Mouse (Mus musculus) MEL (cell line): ENCODE data around the gene Lrfn3. TPM values are rescaled to one million over a fixed set of nuclear protein-coding genes. Genes with fewer than 3 reads are reported as not detected.

Experiments used
- DNase-seq: peaks from one replicate; pipeline ENCODE4 v3.0.0; 2011; ENCODE audit warnings: low read depth, low spot score
- H3K27ac ChIP-seq: 2 replicates; pipeline ENCODE4 v1.5.1; 2012; ENCODE audit warnings: low read depth, mild to moderate bottlenecking, control low read depth, low read length, moderate library complexity; ENCODE audit not compliant: control insufficient read depth
- H3K27me3 ChIP-seq, 2 experiments: fragments of 150-350 bp in 1 of 2; sonication (generic) in 1 of 2; 2 replicates each; pipeline ENCODE4 v1.6.1; 2012; ENCODE audit warnings: low read length in 2 of 2, mild to moderate bottlenecking in 2 of 2, improper control_type of control experiment in 1 of 2, moderate library complexity in 1 of 2; ENCODE audit not compliant: insufficient read depth in 2 of 2, control insufficient read depth in 1 of 2
- H3K36me3 ChIP-seq, 2 experiments: 2 replicates each; pipeline ENCODE4 v1.6.1; 2012 to 2014; ENCODE audit warnings: low read length in 2 of 2, improper control_type of control experiment in 1 of 2, inconsistent platforms in 1 of 2, mild to moderate bottlenecking in 1 of 2; ENCODE audit not compliant: insufficient read depth in 2 of 2, control insufficient read depth in 1 of 2
- H3K4me1 ChIP-seq, 2 experiments: fragments of 150-350 bp in 1 of 2; sonication (generic) in 1 of 2; 2 replicates each; pipeline ENCODE4 v1.6.1; 2012; ENCODE audit warnings: low read length in 2 of 2, improper control_type of control experiment in 1 of 2, mild to moderate bottlenecking in 1 of 2; ENCODE audit not compliant: insufficient read depth in 2 of 2, control insufficient read depth in 1 of 2
- H3K4me3 ChIP-seq, 2 experiments: fragments of 150-350 bp in 1 of 2; sonication (generic) in 1 of 2; 2 replicates each; pipeline ENCODE4 v1.5.1; 2012; ENCODE audit warnings: low read depth in 2 of 2, low read length in 2 of 2, mild to moderate bottlenecking in 2 of 2, moderate library complexity in 2 of 2, control low read depth in 1 of 2, improper control_type of control experiment in 1 of 2; ENCODE audit not compliant: control insufficient read depth in 1 of 2, insufficient read depth in 1 of 2
- H3K79me2 ChIP-seq: 2 replicates; pipeline ENCODE4 v1.6.1; 2012; ENCODE audit warnings: mild to moderate bottlenecking, low read length, moderate library complexity; ENCODE audit not compliant: control insufficient read depth, poor library complexity, insufficient read depth
- H3K9ac ChIP-seq: 2 replicates; pipeline ENCODE4 v1.6.1; 2012; ENCODE audit warnings: low read depth, mild to moderate bottlenecking, control low read depth, low read length, moderate library complexity; ENCODE audit not compliant: control insufficient read depth, poor library complexity, severe bottlenecking
- H3K9me3 ChIP-seq: fragments of 150-350 bp; sonication (generic); replicated peaks from 2 replicates; pipeline ENCODE4 v1.6.1; 2012; ENCODE audit warnings: mild to moderate bottlenecking, low read length, improper control_type of control experiment, moderate library complexity; ENCODE audit not compliant: insufficient read depth
- CTCF ChIP-seq, 3 experiments: IDR thresholded peaks in 2 of 3; conservative IDR thresholded peaks in 1 of 3; 2 replicates each; pipeline ENCODE4 v1.5.1; 2011 to 2012; ENCODE audit warnings: low read length in 3 of 3, low read depth in 2 of 3, mild to moderate bottlenecking in 2 of 3, improper control_type of control experiment in 1 of 3, inconsistent platforms in 1 of 3, mixed read lengths in 1 of 3, moderate library complexity in 1 of 3; ENCODE audit not compliant: control insufficient read depth in 1 of 3, insufficient read depth in 1 of 3, poor library complexity in 1 of 3, severe bottlenecking in 1 of 3
- RAD21 ChIP-seq: IDR thresholded peaks from 2 replicates; pipeline ENCODE4 v1.6.1; 2011; ENCODE audit warnings: mild to moderate bottlenecking, low read depth, low read length, improper control_type of control experiment
- SMC3 ChIP-seq: IDR thresholded peaks from 2 replicates; pipeline ENCODE4 v1.6.1; 2011; ENCODE audit warnings: low read depth, low read length, improper control_type of control experiment
- TBP ChIP-seq: IDR thresholded peaks from 2 replicates; pipeline ENCODE4 v1.8.0; 2011; ENCODE audit warnings: low read depth, low read length, improper control_type of control experiment
- TCF12 ChIP-seq: IDR thresholded peaks from 2 replicates; pipeline ENCODE4 v1.6.1; 2014; ENCODE audit warnings: low read depth, mild to moderate bottlenecking, inconsistent platforms, low read length, improper control_type of control experiment, moderate library complexity
- polyA plus RNA-seq, 2 experiments: library from polyadenylated mRNA; stranded (reverse) in 1 of 2; unstranded in 1 of 2; fragments of >175 nt in 1 of 2; fragments of >200 nt in 1 of 2; gene quantifications; 2 replicates each; pipeline versions ENCODE4 v1.2.1 to v1.2.4; 2012; ENCODE audit warnings: low replicate concordance in 2 of 2, low read depth in 1 of 2; ENCODE audit not compliant: insufficient read length in 2 of 2, insufficient read depth in 1 of 2, missing spikeins in 1 of 2
- total RNA-seq: library from RNA; depleted of rRNA; stranded (reverse); fragments of 300-350 nt; gene quantifications from 2 replicates; pipeline ENCODE4 v1.2.3, GENCODE M21; 2012; rRNA removed

Lrfn3 gene
- total and polyA plus RNA-seq, 3 experiments = not detected

DNA sequence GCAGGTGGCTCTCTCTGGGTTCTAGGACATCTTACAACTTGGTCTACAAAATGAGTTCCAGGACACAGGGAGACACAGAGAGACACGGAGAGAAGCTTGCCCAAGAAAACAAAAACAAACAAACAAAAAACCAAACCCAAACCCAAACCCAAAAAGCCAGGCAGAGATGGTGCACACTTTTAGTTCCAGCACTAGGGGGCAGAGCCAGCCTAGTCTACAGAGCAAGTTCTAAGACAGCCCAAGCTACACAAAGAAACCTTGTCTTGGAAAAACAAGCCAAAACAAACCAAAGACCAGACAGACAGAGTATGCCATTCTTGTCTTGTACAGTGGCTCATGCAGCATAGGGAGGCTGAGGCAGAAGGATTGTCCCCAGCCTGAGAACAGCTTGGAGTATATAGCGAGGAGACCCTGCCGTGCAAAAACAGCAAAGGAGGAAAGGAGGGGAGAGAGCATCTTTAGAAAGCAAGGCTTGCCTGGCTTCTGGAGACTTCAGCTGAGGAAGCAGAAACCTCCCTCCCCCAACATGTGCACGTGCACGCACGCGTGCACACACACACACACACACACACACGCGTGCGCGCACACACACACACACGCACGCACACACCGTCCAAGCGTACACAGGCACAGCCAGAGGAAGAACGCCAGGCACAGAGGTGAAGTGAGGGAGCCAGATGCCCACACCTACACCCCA is 56.3 kb downstream of the Lrfn3 start:
- H3K27me3 ChIP-seq = no peaks in the 10 kb centered on the region
- no peaks in the 10 kb centered on the region; the same call in 1 of the 2 replicates for H3K79me2 ChIP-seq
- no peak for TF ChIP-seq TBP
- peak; percentile 43 for TF ChIP-seq RAD21
- TF ChIP-seq CTCF (IDR thresholded peaks at IDR 0.05 in 2 of 3, conservative IDR thresholded peaks at IDR 0.05 in 1 of 3; ENCODE audit: control insufficient read depth in 1 of 3, insufficient read depth in 1 of 3, low read depth in 2 of 3, low read length in 3 of 3, poor library complexity in 1 of 3, severe bottlenecking in 1 of 3) = peak; percentile 34 to 61 (median 50)
- TF ChIP-seq SMC3 = peak; percentile 41; the same call in 1 of the 2 replicates
- TF ChIP-seq TCF12 = no peak
- H3K36me3 ChIP-seq = no peaks in the 10 kb centered on the region
- DNase-seq = peak; percentile 46
- H3K9me3 ChIP-seq = no peaks in the 10 kb centered on the region
- H3K9ac ChIP-seq = no peak overlapping the region
- no peak overlapping the region for H3K27ac ChIP-seq
- H3K4me1 ChIP-seq = peaks cover 0 to 13% of the 10 kb centered on the region in 2 experiments; a peak in 3 of 4 replicates
- H3K4me3 ChIP-seq = no peak overlapping the region

Other genes with a start within 250 kb of the Lrfn3 start
Only the 30 nearest of the 31 such genes appear.
- 30.6 and 35.5 TPM in 2 replicates for gene Zfp146, start 193.0 kb downstream of the Lrfn3 start, total RNA-seq
- 10 to 100 TPM in 1 of 2 experiments, not detected in 1; 38.9 TPM for gene Zfp146, start 193.0 kb downstream of the Lrfn3 start, polyA plus RNA-seq
- 8.9 and 9.9 TPM in 2 replicates for gene Cox7a1, start 178.6 kb downstream of the Lrfn3 start, total RNA-seq
- 10 to 100 TPM in 1 of 2 experiments, not detected in 1; 11.1 TPM for gene Cox7a1, start 178.6 kb downstream of the Lrfn3 start, polyA plus RNA-seq
- 31.7 and 38.3 TPM in 2 replicates for gene Capns1, start 164.0 kb downstream of the Lrfn3 start, total RNA-seq
- 100 to 1,000 TPM in 1 of 2 experiments, not detected in 1; 354 TPM for gene Capns1, start 164.0 kb downstream of the Lrfn3 start, polyA plus RNA-seq
- gene Polr2i, start 130.8 kb downstream of the Lrfn3 start, total RNA-seq = 109 and 128 TPM in 2 replicates
- 100 to 1,000 TPM in 1 of 2 experiments, not detected in 1; 118 TPM for gene Polr2i, start 130.8 kb downstream of the Lrfn3 start, polyA plus RNA-seq
- 54.8 and 55.0 TPM in 2 replicates for gene Tbcb, start 130.5 kb downstream of the Lrfn3 start, total RNA-seq
- 10 to 100 TPM in 1 of 2 experiments, not detected in 1; 72.6 TPM for gene Tbcb, start 130.5 kb downstream of the Lrfn3 start, polyA plus RNA-seq
- gene Ovol3, start 127.0 kb downstream of the Lrfn3 start, total RNA-seq = not detected in 2 replicates
- under 1 TPM in 1 of 2 experiments, not detected in 1; 0.17 TPM for gene Ovol3, start 127.0 kb downstream of the Lrfn3 start, polyA plus RNA-seq
- gene Thap8, start 82.7 kb downstream of the Lrfn3 start, total RNA-seq = 0.42 and 0.73 TPM in 2 replicates
- gene Thap8, start 82.7 kb downstream of the Lrfn3 start, polyA plus RNA-seq = under 1 TPM in 1 of 2 experiments, not detected in 1; 0.46 TPM
- 4.9 and 6.5 TPM in 2 replicates for gene Wdr62, start 82.4 kb downstream of the Lrfn3 start, total RNA-seq
- 10 to 100 TPM; 30.5 to 44.8 TPM for gene Wdr62, start 82.4 kb downstream of the Lrfn3 start, polyA plus RNA-seq
- not detected in 2 replicates for gene Clip3, start 71.0 kb downstream of the Lrfn3 start, total RNA-seq
- under 1 TPM in 1 of 2 experiments, not detected in 1; 0.19 TPM for gene Clip3, start 71.0 kb downstream of the Lrfn3 start, polyA plus RNA-seq
- gene Alkbh6, start 54.1 kb downstream of the Lrfn3 start, total RNA-seq = 15.0 and 16.2 TPM in 2 replicates
- gene Alkbh6, start 54.1 kb downstream of the Lrfn3 start, polyA plus RNA-seq = 10 to 100 TPM in 1 of 2 experiments, not detected in 1; 24.6 TPM
- 0.31 and 0.42 TPM in 2 replicates for gene Syne4, start 48.0 kb downstream of the Lrfn3 start, total RNA-seq
- gene Syne4, start 48.0 kb downstream of the Lrfn3 start, polyA plus RNA-seq = under 1 TPM in 1 of 2 experiments, not detected in 1; 0.82 TPM
- 0.92 and 0.96 TPM in 2 replicates for gene E130208F15Rik, start 41.0 kb downstream of the Lrfn3 start, total RNA-seq
- 1 to 10 TPM in 1 of 2 experiments, not detected in 1; 3.2 TPM for gene E130208F15Rik, start 41.0 kb downstream of the Lrfn3 start, polyA plus RNA-seq
- gene Sdhaf1, start 38.9 kb downstream of the Lrfn3 start, total RNA-seq = 4.3 and 4.5 TPM in 2 replicates
- 1 to 10 TPM in 1 of 2 experiments, not detected in 1; 8.1 TPM for gene Sdhaf1, start 38.9 kb downstream of the Lrfn3 start, polyA plus RNA-seq
- 2.8 and 3.9 TPM in 2 replicates for gene Tyrobp, start 51.0 kb upstream of the Lrfn3 start, total RNA-seq
- gene Tyrobp, start 51.0 kb upstream of the Lrfn3 start, polyA plus RNA-seq = 10 to 100 TPM in 1 of 2 experiments, not detected in 1; 13.6 TPM
- gene Hcst, start 57.1 kb upstream of the Lrfn3 start, total RNA-seq = 7.1 and 15.5 TPM in 2 replicates
- 10 to 100 TPM in 1 of 2 experiments, not detected in 1; 28.1 TPM for gene Hcst, start 57.1 kb upstream of the Lrfn3 start, polyA plus RNA-seq
- 6.2 and 7.0 TPM in 2 replicates for gene Nfkbid, start 59.0 kb upstream of the Lrfn3 start, total RNA-seq
- gene Nfkbid, start 59.0 kb upstream of the Lrfn3 start, polyA plus RNA-seq = 10 to 100 TPM in 1 of 2 experiments, not detected in 1; 16.7 TPM
- gene Aplp1, start 82.8 kb upstream of the Lrfn3 start, total RNA-seq = 1.5 and 1.9 TPM in 2 replicates
- gene Aplp1, start 82.8 kb upstream of the Lrfn3 start, polyA plus RNA-seq = 1 to 10 TPM in 1 of 2 experiments, not detected in 1; 7.1 TPM
- gene Kirrel2, start 94.9 kb upstream of the Lrfn3 start, total RNA-seq = not detected in 2 replicates
- not detected for gene Kirrel2, start 94.9 kb upstream of the Lrfn3 start, polyA plus RNA-seq
- gene Nphs1, start 95.5 kb upstream of the Lrfn3 start, total RNA-seq = 1.3 and 2.3 TPM in 2 replicates
- gene Nphs1, start 95.5 kb upstream of the Lrfn3 start, polyA plus RNA-seq = 1 to 10 TPM in 1 of 2 experiments, not detected in 1; 1.2 TPM
- gene Prodh2, start 130.8 kb upstream of the Lrfn3 start, total RNA-seq = not detected in 2 replicates
- gene Prodh2, start 130.8 kb upstream of the Lrfn3 start, polyA plus RNA-seq = not detected
- gene Arhgap33, start 172.3 kb upstream of the Lrfn3 start, total RNA-seq = 1.8 and 2.4 TPM in 2 replicates
- 10 to 100 TPM in 1 of 2 experiments, not detected in 1; 22.3 TPM for gene Arhgap33, start 172.3 kb upstream of the Lrfn3 start, polyA plus RNA-seq
- 1.2 and 1.5 TPM in 2 replicates for gene Hspb6, start 189.4 kb upstream of the Lrfn3 start, total RNA-seq
- 10 to 100 TPM in 1 of 2 experiments, not detected in 1; 12.4 TPM for gene Hspb6, start 189.4 kb upstream of the Lrfn3 start, polyA plus RNA-seq
- 2.3 and 2.4 TPM in 2 replicates for gene Proser3, start 189.5 kb upstream of the Lrfn3 start, total RNA-seq
- 1 to 10 TPM in 1 of 2 experiments, not detected in 1; 8.9 TPM for gene Proser3, start 189.5 kb upstream of the Lrfn3 start, polyA plus RNA-seq
- 10.9 and 12.0 TPM in 2 replicates for gene Lin37, start 197.1 kb upstream of the Lrfn3 start, total RNA-seq
- gene Lin37, start 197.1 kb upstream of the Lrfn3 start, polyA plus RNA-seq = 10 to 100 TPM in 1 of 2 experiments, not detected in 1; 49.8 TPM
- 67.2 and 74.2 TPM in 2 replicates for gene U2af1l4, start 200.5 kb upstream of the Lrfn3 start, total RNA-seq
- 10 to 100 TPM in 1 of 2 experiments, not detected in 1; 72.5 TPM for gene U2af1l4, start 200.5 kb upstream of the Lrfn3 start, polyA plus RNA-seq
- 1.4 and 1.9 TPM in 2 replicates for gene Gm49396, start 200.6 kb upstream of the Lrfn3 start, total RNA-seq
- gene Gm49396, start 200.6 kb upstream of the Lrfn3 start, polyA plus RNA-seq = 1 to 10 TPM in 1 of 2 experiments, not detected in 1; 4.2 TPM
- gene Psenen, start 200.9 kb upstream of the Lrfn3 start, total RNA-seq = 43.0 and 60.8 TPM in 2 replicates
- 100 to 1,000 TPM in 1 of 2 experiments, not detected in 1; 157 TPM for gene Psenen, start 200.9 kb upstream of the Lrfn3 start, polyA plus RNA-seq
- 1.3 and 1.7 TPM in 2 replicates for gene Igflr1, start 202.7 kb upstream of the Lrfn3 start, total RNA-seq
- 1 to 10 TPM in 1 of 2 experiments, not detected in 1; 3.1 TPM for gene Igflr1, start 202.7 kb upstream of the Lrfn3 start, polyA plus RNA-seq
- 13.2 and 15.6 TPM in 2 replicates for gene Kmt2b, start 226.0 kb upstream of the Lrfn3 start, total RNA-seq
- gene Kmt2b, start 226.0 kb upstream of the Lrfn3 start, polyA plus RNA-seq = 10 to 100 TPM in 1 of 2 experiments, not detected in 1; 48.2 TPM
- gene Zbtb32, start 236.1 kb upstream of the Lrfn3 start, total RNA-seq = 20.1 and 25.9 TPM in 2 replicates
- 10 to 100 TPM in 1 of 2 experiments, not detected in 1; 32.8 TPM for gene Zbtb32, start 236.1 kb upstream of the Lrfn3 start, polyA plus RNA-seq